Mouse (Mus musculus) cerebellum, adult 18-20 months (tissue): ENCODE results near the gene Acot9.

Experiments used
- DNase-seq, 2 experiments: peaks; one replicate each; pipeline ENCODE4 v3.0.0; 2021

Acot9 gene

GRCm38 (mm10) chrX:155262235-155262914, at the start of gene Acot9:
Acot9 (plus strand) TSS chrX:155262443.
- DNase-seq: peak; percentile 86 to 92

GRCm38 (mm10) chrX:155214291-155215136, 47.7 kb upstream of the Acot9 start:
- DNase-seq: no peak

- peak; percentile 36 to 55 for DNase-seq
Measured at GRCm38 (mm10) chrX:155215501-155216248, 46.6 kb upstream of the Acot9 start.

GRCm38 (mm10) chrX:155216271-155216670, 46.0 kb upstream of the Acot9 start, which contains the start of gene Sat1:
Sat1 (minus strand) TSS chrX:155216449.
- DNase-seq: peak; percentile 88 to 95

GRCm38 (mm10) chrX:155218277-155218676, 44.0 kb upstream of the Acot9 start:
- DNase-seq: no peak

GRCm38 (mm10) chrX:155256856-155257255, 5.4 kb upstream of the Acot9 start:
- no peak for DNase-seq

GRCm38 (mm10) chrX:155262915-155263252, 641 bp downstream of the Acot9 start:
- no peak for DNase-seq

GRCm38 (mm10) chrX:155278483-155278882, 16.2 kb downstream of the Acot9 start:
- DNase-seq: no peak

- no peak for DNase-seq
Measured at GRCm38 (mm10) chrX:155280427-155281044, 18.3 kb downstream of the Acot9 start.

GRCm38 (mm10) chrX:155306390-155306789, 44.1 kb downstream of the Acot9 start:
- no peak for DNase-seq

GRCm38 (mm10) chrX:155318005-155318404, 55.8 kb downstream of the Acot9 start:
- peak; percentile 21 to 25 for DNase-seq

- no peak for DNase-seq
Measured at GRCm38 (mm10) chrX:155337567-155337904, 75.3 kb downstream of the Acot9 start.

- peak; percentile 73 to 80 for DNase-seq
Measured at GRCm38 (mm10) chrX:155337905-155338721, 75.9 kb downstream of the Acot9 start.

GRCm38 (mm10) chrX:155340654-155341053, 78.4 kb downstream of the Acot9 start, which contains the start of gene Prdx4:
Prdx4 (minus strand) TSS chrX:155340754.
- DNase-seq: no peak

GRCm38 (mm10) chrX:155346249-155346648, 84.0 kb downstream of the Acot9 start:
- no peak for DNase-seq
